Mouse (Mus musculus): ENCODE results near the gene Chkb. TPM values are rescaled to one million over a fixed set of nuclear protein-coding genes. Genes with fewer than 3 reads are reported as not detected.
A peak's percentile ranks its signal among the peaks of the same experiment; 100 is the strongest.

The Chkb gene
- polyA plus RNA-seq, 1 experiment = 35.6 TPM

- Histone ChIP-seq H3K79me2 (ENCODE audit: control insufficient read depth, insufficient read depth) (no peaks in the 10 kb centered on the region), H3K4me2 (ENCODE audit: low read depth) (no peak within 1 kb of the TSS), H3K27me3 (ENCODE audit: control insufficient read depth, insufficient read depth, insufficient read length) (peaks cover 65% of the 10 kb centered on the region), H3ac (ENCODE audit: control insufficient read depth, insufficient read length) (no peak within 1 kb of the TSS), H3K36me3 (ENCODE audit: control insufficient read depth, insufficient read depth) (no peaks in the 10 kb centered on the region), H3K4me3 (no peak within 1 kb of the TSS)
- TF ChIP-seq SRF (IDR thresholded peaks at IDR 0.05; ENCODE audit: control insufficient read depth, insufficient read length, low read depth) = no peak
- TF ChIP-seq POLR2A (IDR thresholded peaks at IDR 0.05; ENCODE audit: insufficient read length, low read depth) = no peak
- TF ChIP-seq TCF3 (IDR thresholded peaks at IDR 0.05; ENCODE audit: insufficient read length, low read depth) = no peak
- TF ChIP-seq MYOD1 (IDR thresholded peaks at IDR 0.05; ENCODE audit: control insufficient read depth in 1 of 3, insufficient read length in 2 of 3, low read depth in 2 of 3) = no peak
- TF ChIP-seq MYOG (IDR thresholded peaks at IDR 0.05; ENCODE audit: control insufficient read depth in 1 of 3, insufficient read depth in 1 of 3, insufficient read length in 2 of 3, low read depth in 2 of 3) = no peak
- no peak for TF ChIP-seq POLR2AphosphoS2 (IDR thresholded peaks at IDR 0.05; ENCODE audit: insufficient read length, low read depth)
- TF ChIP-seq CEBPB (IDR thresholded peaks at IDR 0.05; ENCODE audit: insufficient read depth, poor library complexity, severe bottlenecking) = no peak
- TF ChIP-seq REST (IDR thresholded peaks at IDR 0.05; ENCODE audit: insufficient read depth, insufficient read length) = no peak
- TF ChIP-seq E2F4 (IDR thresholded peaks at IDR 0.05; ENCODE audit: insufficient read depth) = no peak
- no peak for TF ChIP-seq TCF12 (IDR thresholded peaks at IDR 0.05; ENCODE audit: insufficient read depth, poor library complexity, severe bottlenecking)
- TF ChIP-seq MAX (IDR thresholded peaks at IDR 0.05; ENCODE audit: low read depth) = no peak
- TF ChIP-seq USF1 (IDR thresholded peaks at IDR 0.05; ENCODE audit: low read depth) = no peak
Measured at GRCm38 (mm10) chr15:89384617-89385016, 45.1 kb downstream of the Chkb start, which contains the start of gene Klhdc7b. Gene Klhdc7b, plus strand, starts transcription at chr15:89384917.

- no peak for TF ChIP-seq CEBPB (IDR thresholded peaks at IDR 0.05; ENCODE audit: insufficient read depth, poor library complexity, severe bottlenecking)
- TF ChIP-seq E2F4 (IDR thresholded peaks at IDR 0.05; ENCODE audit: insufficient read depth) = no peak
- no peak for TF ChIP-seq USF1 (IDR thresholded peaks at IDR 0.05; ENCODE audit: low read depth)
- TF ChIP-seq REST (IDR thresholded peaks at IDR 0.05; ENCODE audit: insufficient read depth, insufficient read length) = no peak
- TF ChIP-seq POLR2AphosphoS2 (IDR thresholded peaks at IDR 0.05; ENCODE audit: insufficient read length, low read depth) = no peak
- TF ChIP-seq MYOG (IDR thresholded peaks at IDR 0.05; ENCODE audit: control insufficient read depth in 1 of 3, insufficient read depth in 1 of 3, insufficient read length in 2 of 3, low read depth in 2 of 3) = no peak
- TF ChIP-seq POLR2A (IDR thresholded peaks at IDR 0.05; ENCODE audit: insufficient read length, low read depth) = no peak
- TF ChIP-seq TCF12 (IDR thresholded peaks at IDR 0.05; ENCODE audit: insufficient read depth, poor library complexity, severe bottlenecking) = no peak
- no peak for TF ChIP-seq SRF (IDR thresholded peaks at IDR 0.05; ENCODE audit: control insufficient read depth, insufficient read length, low read depth)
- TF ChIP-seq MYOD1 (IDR thresholded peaks at IDR 0.05; ENCODE audit: control insufficient read depth in 1 of 3, insufficient read length in 2 of 3, low read depth in 2 of 3) = no peak
- TF ChIP-seq MAX (IDR thresholded peaks at IDR 0.05; ENCODE audit: low read depth) = no peak
- TF ChIP-seq TCF3 (IDR thresholded peaks at IDR 0.05; ENCODE audit: insufficient read length, low read depth) = no peak
- H3K4me3 ChIP-seq = no peak overlapping the region
- H3K4me2 ChIP-seq (ENCODE audit: low read depth) = no peak overlapping the region
- peaks cover 53% of the 10 kb centered on the region for H3K27me3 ChIP-seq (ENCODE audit: control insufficient read depth, insufficient read depth, insufficient read length)
- H3K36me3 ChIP-seq (ENCODE audit: control insufficient read depth, insufficient read depth) = no peaks in the 10 kb centered on the region
- no peak overlapping the region for H3ac ChIP-seq (ENCODE audit: control insufficient read depth, insufficient read length)
- H3K79me2 ChIP-seq (ENCODE audit: control insufficient read depth, insufficient read depth) = no peaks in the 10 kb centered on the region
Measured at GRCm38 (mm10) chr15:89379429-89379828, 50.3 kb downstream of the Chkb start.

GRCm38 (mm10) chr15:89378831-89379401 is 50.8 kb downstream of the Chkb start, which contains the start of gene Odf3b:
Gene Odf3b, minus strand, starts transcription at chr15:89379282.
- no peaks in the 10 kb centered on the region for H3K36me3 ChIP-seq (ENCODE audit: control insufficient read depth, insufficient read depth)
- peak within 1 kb of the TSS; percentile 4 for H3K4me2 ChIP-seq (ENCODE audit: low read depth)
- no peak within 1 kb of the TSS for H3K4me3 ChIP-seq
- TF ChIP-seq MYOD1 (IDR thresholded peaks at IDR 0.05; ENCODE audit: control insufficient read depth in 1 of 3, insufficient read length in 2 of 3, low read depth in 2 of 3) (no peak), POLR2A (IDR thresholded peaks at IDR 0.05; ENCODE audit: insufficient read length, low read depth) (no peak), TCF12 (IDR thresholded peaks at IDR 0.05; ENCODE audit: insufficient read depth, poor library complexity, severe bottlenecking) (no peak), USF1 (IDR thresholded peaks at IDR 0.05; ENCODE audit: low read depth) (no peak), MAX (IDR thresholded peaks at IDR 0.05; ENCODE audit: low read depth) (no peak)
- peaks cover 48% of the 10 kb centered on the region for H3K27me3 ChIP-seq (ENCODE audit: control insufficient read depth, insufficient read depth, insufficient read length)
- H3ac ChIP-seq (ENCODE audit: control insufficient read depth, insufficient read length) = no peak within 1 kb of the TSS
- H3K79me2 ChIP-seq (ENCODE audit: control insufficient read depth, insufficient read depth) = no peaks in the 10 kb centered on the region

- Histone ChIP-seq H3K79me2 (ENCODE audit: control insufficient read depth, insufficient read depth) (no peaks in the 10 kb centered on the region), H3K36me3 (ENCODE audit: control insufficient read depth, insufficient read depth) (no peaks in the 10 kb centered on the region), H3K4me3 (no peak overlapping the region), H3K4me2 (ENCODE audit: low read depth) (peak overlapping the region; percentile 4), H3K27me3 (ENCODE audit: control insufficient read depth, insufficient read depth, insufficient read length) (peaks cover 43% of the 10 kb centered on the region), H3ac (ENCODE audit: control insufficient read depth, insufficient read length) (no peak overlapping the region)
- TF ChIP-seq TCF12 (IDR thresholded peaks at IDR 0.05; ENCODE audit: insufficient read depth, poor library complexity, severe bottlenecking) (no peak), REST (IDR thresholded peaks at IDR 0.05; ENCODE audit: insufficient read depth, insufficient read length) (no peak), MAX (IDR thresholded peaks at IDR 0.05; ENCODE audit: low read depth) (no peak), MYOD1 (IDR thresholded peaks at IDR 0.05; ENCODE audit: control insufficient read depth in 1 of 3, insufficient read length in 2 of 3, low read depth in 2 of 3) (no peak), POLR2A (IDR thresholded peaks at IDR 0.05; ENCODE audit: insufficient read length, low read depth) (no peak)
Measured at GRCm38 (mm10) chr15:89377938-89378828, 51.5 kb downstream of the Chkb start.

Data from myocyte (in vitro differentiated cells).